Mouse (Mus musculus) cerebellum, adult 18-20 months (tissue): ENCODE measurements at regions not wholly inside any gene's neighbourhood (a gene's known extent, or its start where the extent isn't known, plus 50 kb on each side); places are given as distances from the start of the nearest gene placed in this dataset.

Source experiments
- DNase-seq, 2 experiments: peaks; one replicate each; pipeline ENCODE4 v3.0.0; 2021

DNA sequence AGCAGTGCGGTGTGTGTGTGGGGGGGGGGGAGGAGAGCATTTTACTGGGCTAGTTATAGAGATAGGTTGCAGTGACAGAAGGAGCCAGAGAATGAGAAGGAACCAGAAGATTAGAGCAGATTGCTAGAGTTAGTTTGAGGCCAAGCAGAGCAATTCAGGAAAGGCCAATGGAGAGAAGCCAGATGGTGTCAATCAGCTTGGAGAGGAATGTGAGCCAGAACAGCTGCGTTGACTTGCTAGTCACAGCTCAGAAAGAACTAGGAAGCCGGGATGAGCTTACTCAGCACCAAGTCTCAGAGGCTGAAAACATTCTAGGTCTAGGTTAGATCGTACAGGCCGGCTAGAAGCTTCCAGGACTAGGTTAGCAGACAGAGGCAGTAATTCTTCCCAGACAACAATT is 140.6 kb downstream of the Sp3 start:
- no peak for DNase-seq

DNA sequence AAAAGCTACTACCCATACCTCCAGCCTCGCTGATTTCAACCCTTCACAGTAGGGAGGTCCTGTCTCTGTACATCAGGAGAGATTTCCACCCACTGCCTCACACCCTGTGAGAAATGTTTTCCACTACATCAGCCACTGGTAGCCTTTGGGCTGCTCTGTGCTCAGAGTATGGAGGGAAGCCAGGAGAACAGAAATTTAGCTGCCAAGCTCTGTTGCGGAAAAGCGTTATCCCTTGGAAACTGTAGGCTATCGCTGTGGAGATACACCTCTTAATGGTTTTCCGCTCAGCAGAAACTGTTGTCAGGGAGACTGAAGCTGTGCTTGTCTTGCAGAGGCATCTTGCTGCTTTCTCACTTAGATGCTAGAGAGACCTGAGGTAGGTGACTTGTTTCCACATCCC is 138.9 kb downstream of the Sp3 start:
- no peak for DNase-seq

DNA sequence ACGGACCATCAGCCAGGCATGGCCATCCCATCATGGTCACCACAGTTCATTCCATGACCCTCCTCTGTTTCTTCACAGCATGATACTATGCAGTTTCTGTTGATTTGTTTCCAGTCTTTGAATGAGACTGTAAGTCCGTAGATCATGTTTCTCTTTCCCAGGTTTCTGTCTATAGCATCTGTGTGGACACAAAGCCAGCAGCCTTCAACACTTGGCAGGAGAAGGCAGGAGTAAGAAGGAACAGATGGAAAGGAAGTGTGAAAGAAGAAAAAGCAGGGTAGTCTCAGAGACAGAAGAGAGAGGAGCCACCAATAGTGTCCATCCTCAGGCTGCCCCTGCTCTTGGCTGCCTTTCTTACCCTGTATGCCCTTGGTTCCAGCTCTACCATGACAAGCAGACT is 136.6 kb downstream of the Sp3 start:
- no peak for DNase-seq

DNA sequence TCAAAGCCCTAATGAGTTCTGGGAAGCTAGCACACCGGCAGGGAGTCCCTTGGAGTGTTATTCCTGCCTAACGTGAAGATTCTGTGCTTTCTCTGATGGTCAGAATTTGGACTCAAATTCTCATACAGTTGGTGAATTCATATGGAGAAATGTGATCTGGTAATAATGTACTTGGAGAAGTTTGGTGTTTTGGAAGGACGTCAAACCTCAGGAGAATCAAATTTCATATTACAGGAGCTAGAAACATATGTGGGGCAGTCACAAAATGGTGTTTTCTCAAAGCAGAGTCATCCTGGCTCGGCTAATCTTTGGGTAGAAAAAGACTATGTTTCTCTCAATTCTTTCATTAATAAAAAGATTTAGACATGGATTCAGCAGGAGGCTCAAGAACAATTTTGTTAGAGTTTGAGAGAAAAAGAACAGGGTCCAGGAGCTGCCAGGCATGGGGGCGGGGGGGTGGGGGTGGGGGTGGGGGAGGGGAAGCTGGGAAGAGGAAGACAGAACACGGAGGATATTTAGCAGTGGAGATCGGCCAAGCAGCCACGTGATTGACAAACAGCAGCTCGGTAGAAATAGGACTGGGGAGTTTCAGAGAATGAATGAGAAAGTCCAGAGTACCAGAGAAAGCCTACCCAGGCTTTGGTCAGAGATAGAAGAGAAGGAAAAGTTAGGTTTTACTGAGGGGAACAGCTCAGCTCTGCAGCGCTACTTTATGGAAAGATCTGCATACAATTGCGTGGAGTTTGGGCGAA is 130.6 kb downstream of the Sp3 start:
- DNase-seq = no peak

DNA sequence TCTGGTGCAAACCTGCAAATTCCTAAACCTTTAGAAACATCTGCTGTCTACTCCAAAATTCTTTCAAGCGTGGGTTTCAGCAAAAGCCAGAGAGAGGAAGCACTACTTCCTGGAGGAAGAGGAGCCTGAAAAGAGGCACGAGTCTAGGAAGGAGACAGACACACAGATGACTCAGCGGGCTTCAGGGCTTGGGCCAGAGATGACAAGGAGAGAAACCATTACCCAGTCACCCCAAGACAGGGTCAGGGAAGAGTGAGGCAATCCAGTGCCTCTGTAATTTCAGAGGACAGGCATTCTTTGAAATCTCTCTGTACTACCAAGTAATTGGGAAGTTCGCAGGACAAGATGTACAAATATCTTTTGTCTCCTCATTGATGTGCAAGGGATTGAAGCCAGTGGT is 127.7 kb downstream of the Sp3 start:
- no peak for DNase-seq

DNA sequence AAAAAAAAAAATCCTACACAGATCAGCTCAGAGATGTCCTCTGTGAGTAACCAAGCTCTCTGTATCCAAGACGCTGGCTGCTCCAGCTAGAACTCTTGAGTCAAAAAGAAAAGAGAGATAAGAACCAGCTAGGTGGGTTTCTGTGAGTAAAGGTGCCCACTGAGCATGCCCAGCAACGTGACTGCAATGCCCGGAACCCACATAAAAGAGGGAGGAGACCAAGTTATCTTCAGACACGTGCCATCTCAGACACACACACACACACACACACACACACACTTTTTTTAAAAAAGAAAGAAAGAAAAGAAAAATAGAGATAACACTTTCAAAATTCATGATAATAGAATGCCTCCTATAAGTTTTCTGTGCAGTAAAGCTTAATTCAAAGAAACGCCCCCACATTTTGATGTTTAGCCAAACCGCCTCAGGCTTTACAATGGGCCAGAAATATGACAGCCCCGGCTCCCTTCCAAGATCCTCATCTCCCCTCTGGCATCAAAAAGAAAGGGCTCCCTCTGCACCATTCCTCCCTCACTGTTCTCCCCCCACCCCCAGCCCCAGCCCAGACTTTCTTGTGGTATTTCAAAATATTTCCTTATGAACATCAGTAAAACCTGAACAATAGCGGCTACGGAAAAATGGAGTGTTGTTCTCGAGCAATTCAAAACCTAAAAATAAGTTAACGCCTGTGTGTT is 124.8 kb downstream of the Sp3 start:
- DNase-seq = no peak

DNA sequence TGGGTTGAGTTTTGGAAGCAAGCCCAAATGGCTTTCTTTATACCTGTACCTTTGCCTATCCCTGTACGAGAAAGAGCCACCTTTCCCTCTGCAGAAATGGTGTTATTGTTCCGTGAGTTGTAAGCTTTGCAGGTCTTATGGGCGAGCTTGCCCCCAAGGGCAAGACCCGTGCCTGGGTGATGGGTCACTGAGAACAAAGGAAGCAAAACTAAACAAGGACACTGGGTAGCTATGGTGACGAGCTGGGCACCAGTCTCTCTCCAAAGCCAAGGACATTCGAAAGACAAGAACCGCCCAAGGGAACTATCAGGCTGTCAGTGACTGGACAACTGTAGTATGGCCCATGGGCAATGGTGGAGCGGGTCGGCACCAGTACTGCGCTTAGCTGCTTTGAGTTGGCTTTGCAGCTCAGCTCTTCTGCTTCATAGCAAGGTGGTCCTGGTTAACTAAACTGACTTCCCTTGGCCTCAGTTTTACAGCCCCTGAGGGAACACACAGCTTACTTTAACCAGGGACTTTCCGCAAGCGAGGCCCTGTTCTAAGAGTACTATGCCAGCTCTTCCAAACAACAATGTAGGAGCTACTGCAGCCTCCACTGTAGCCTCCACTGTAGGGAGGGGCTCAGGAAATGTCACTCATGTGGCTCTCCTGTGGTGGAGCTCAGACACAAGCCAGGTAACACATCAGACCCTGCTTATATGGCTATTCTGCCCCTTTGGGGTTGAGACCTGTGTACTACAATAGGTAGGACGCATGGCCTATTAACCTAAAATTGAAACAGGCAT is 124.1 kb downstream of the Sp3 start:
- DNase-seq = no peak

DNA sequence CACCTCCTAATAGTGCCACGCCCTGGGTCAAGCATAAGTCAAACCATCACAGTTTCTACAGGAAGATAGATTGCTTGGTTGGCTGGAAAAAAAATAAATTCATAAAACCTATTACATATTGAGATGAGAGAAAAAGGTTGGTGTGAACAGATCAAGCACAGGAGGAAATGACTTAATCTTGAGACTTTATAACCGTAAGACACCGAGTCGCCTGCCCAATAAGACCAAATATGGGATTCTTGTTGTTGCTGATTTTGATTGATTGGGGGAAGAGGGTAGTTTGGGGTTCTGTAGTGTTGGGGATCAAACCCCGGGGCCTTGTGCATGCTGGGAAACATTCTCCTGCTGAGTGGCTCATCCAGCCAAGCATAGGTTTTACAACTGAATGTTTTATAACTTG is 122.9 kb downstream of the Sp3 start:
- no peak for DNase-seq

DNA sequence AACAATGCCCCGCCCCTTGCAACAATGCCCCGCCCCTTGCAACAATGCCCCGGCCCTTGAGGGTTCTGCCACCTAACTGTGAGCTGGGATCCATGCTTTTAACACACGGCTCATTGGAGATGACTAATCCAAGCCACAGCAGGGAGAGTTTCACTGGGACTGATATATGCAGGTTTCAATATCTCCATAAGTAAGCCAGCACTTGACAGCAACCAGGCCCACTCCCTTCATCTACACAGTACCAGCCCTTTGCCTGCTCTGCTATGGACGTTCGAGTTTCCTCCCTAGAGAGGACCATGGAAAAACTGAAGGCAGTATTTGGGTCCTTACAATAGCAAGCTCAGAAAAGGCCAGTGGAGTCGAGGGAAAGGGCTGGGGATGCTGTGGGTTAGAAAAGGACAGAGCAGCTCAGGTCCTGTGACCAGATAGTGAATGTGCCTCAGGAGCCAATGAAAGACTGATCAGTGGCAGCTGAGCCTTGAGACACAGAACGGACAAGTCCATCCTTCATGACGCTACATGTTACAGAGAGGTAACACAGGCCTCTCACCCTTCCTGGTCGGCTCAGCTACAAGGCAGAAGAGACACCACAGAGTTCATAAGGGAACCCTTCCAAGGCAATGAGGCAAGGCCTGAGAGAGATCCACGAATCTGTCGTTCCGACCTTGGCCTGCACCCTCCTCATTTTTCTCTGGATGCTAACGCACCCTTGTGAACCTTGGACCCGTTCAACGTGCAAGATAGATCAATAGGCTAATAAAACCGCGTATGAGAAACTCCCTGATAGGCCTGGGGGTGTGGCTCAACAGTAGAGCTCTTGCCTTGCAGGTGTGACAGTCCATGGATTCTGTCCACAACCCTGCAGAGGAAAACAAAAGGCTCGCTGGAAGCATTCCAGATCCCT is 114.5 kb downstream of the Sp3 start:
- no peak for DNase-seq

DNA sequence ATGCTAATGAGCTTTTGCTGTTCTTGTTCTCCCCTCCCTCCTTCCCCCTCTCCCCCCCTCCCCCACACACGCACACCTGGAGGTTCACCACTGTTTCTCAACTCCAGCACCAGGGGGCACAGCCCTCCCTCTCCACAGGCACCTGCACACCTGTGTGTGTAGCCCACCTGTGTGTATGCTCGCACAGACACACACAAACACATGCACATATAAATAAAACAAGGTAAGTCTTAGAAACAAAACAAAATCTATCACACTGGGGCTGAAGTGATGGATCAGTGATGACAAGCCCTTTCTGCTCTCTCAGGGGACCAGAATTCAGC is 113.9 kb downstream of the Sp3 start:
- DNase-seq = no peak

DNA sequence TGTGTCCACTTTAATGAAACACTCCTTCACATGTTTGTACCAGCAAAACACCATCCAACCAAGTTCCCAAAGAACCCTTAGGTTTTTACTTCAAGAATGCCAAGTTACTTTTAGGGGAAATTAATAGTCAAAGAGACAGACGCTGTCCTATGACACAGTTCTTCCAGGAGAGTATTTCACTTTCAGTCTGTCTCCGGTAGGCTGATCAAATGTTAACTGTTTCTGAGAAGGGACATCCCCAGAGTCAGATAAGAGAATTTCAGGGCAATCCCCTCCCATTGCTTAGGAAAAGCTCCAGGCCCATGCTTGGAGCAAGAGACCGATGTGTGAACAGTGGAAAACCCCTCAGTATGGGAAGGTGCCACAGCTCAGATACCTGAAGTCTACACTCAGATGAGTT is 112.1 kb downstream of the Sp3 start:
- DNase-seq = no peak

DNA sequence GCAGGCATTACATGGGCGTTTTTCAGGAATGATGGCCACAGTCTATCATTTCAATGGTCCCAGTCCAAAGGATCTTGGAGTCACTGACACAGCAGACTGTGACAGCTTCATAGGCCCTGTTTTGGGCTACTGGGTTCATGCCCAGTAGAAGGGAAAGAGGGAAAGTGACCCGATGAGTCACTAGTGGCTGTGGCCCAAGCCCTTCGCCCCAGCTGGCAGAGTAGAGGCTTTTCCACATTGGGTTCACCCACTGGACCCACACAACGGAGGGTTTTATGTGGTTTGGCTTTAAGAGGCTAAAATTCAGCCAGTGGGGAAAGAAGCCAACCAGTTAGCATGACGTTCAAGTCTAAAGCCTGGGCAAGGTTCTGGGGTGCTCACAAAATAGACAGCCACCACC is 108.4 kb downstream of the Sp3 start:
- peak; percentile 3 to 4 for DNase-seq

DNA sequence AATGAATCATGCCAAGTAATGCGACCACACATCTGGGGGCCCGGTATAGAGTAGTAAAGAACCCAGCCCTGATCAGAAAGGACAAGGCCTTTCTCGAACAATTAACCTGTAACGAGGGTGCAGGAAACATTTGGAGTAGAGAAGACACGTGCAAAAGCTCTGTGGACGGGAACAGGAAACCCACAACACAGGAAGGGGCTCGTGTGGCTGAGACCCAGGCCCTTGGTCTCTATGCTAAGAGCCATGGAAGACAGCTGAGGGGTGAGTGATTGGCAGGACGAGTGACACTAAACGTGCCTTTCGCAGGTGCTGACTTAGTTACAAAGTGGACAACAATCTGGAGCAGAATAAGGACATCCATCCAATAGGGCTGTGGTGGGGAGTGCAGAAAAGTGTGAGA is 106.3 kb downstream of the Sp3 start:
- no peak for DNase-seq

DNA sequence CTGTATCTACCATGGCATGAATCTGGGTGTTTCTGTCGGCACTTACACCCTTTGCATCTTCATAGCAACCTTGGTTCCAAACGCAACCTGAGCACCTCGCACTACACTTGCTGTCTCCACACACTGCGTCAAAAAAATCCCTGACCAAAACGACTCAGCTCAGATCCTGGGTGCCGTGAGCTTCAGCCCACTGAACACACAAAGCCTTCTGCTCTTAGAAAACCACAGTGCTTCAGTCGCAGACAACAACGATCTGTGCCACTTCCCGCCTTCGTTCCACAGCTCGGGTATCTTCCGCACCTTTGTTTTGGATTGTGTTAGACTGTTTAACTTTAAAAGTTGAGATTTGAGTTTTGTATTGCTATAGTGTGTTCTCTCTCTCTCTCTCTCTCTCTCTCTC is 105.7 kb downstream of the Sp3 start:
- DNase-seq = no peak

DNA sequence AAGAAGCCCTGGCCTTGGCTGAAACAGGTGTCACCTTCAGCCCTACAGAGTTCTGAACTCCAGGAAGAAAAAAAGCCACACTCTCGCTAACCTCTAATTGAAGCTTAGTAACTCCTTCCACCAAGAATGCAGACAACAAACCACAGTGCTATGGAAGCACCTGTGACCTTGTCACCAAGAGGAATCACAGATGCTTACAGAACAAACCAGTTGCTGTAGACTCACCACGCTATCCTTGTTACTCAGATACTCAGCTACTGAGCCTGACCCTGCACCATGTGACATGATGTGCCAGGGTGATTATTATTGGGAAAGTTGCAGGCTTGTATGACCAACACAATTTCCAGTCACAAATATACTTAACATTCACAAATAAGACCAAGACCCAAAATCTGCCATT is 104.6 kb downstream of the Sp3 start:
- no peak for DNase-seq

DNA sequence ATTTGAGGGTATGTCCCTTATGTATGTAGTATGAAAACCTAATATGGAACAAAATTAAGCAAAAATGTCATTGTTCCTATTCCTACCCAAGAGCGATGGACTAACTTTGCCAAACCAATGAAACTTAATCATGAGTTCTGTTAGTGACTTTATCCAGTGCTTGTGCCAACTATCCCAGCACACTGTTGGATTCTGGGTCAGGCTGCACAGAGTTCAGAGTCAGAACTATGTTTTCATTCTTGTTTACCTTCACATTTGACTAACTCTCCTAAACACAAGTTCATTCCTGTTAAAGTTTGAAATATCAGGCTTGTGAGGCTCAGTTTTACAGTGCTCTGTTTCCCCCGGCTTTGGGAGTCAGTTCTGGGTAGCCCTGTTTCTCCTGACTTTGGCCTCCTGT is 100.2 kb downstream of the Sp3 start:
- DNase-seq = no peak

DNA sequence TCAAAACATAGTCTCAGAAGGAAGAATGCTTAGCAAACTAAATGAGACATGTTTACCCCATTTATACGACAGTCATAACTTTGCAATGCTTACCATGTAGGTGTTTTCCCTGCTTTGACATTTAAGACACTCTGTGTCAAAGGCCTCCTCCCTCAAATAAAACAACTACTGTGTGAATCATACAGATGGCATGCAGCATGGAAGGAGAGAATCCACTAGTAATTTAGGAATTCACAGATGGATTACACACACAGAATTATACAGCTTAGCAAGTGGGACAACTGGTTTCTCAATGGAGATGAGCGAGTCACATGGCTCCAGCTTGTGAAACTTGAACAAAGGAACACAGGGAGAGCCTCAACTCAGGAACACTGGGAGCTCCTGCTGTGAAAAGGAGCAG is 98.7 kb downstream of the Sp3 start:
- DNase-seq = no peak

DNA sequence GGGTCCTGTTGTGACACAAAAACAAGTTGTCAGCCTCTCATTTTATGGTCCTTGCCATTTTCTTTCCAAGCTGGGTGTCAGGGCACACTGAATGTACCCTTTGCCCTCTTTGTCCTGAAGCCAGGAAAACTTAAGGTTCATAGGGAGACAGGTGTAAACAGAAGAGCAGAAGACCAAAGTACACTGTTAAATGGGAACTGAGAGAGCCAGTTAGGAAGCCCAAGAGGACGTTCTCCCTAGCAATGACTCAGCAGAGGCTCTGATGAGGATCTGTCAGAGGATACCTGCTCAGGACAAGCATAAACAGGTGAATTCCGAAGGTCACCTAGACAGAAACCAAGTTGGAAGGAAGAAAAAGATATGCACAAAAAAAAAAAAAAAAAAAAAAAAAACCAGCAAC is 94.0 kb downstream of the Sp3 start:
- no peak for DNase-seq
